Mouse (Mus musculus) heart, postnatal 0 days (tissue): ENCODE data around the gene Fscb. TPM values are rescaled to one million over a fixed set of nuclear protein-coding genes. Genes with fewer than 3 reads are reported as not detected.

Experiments
- ATAC-seq: fragments of 200-750 bp; cut with Nextera tagmentation; 2 replicates; pipeline ENCODE4 v1.8.0; 2017; ENCODE audit warnings: low read depth, moderate number of reproducible peaks, moderate library complexity; ENCODE audit not compliant: insufficient read depth
- DNase-seq: peaks from one replicate; pipeline ENCODE4 v3.0.0-alpha.2; 2016; ENCODE audit warnings: low spot score
- H3K27ac ChIP-seq: fragments of 300-500 bp; sonication (generic); 2 replicates; pipeline ENCODE4 v1.5.1; 2014; ENCODE audit warnings: low read depth, mild to moderate bottlenecking
- H3K27me3 ChIP-seq: fragments of 300-500 bp; sonication (generic); 2 replicates; pipeline ENCODE4 v1.6.1; 2014; ENCODE audit warnings: low read length, mixed read lengths; ENCODE audit not compliant: control insufficient read depth, insufficient read depth
- H3K36me3 ChIP-seq: fragments of 300-500 bp; sonication (generic); replicated peaks from 2 replicates; pipeline ENCODE4 v1.6.1; 2014; ENCODE audit warnings: low read length, mixed read lengths; ENCODE audit not compliant: control insufficient read depth, insufficient read depth
- H3K4me1 ChIP-seq: fragments of 300-500 bp; sonication (generic); 2 replicates; pipeline ENCODE4 v1.6.1; 2014; ENCODE audit warnings: antibody characterized with exemption; ENCODE audit not compliant: control insufficient read depth, insufficient read depth
- H3K4me2 ChIP-seq: fragments of 300-500 bp; sonication (generic); 2 replicates; pipeline ENCODE4 v1.6.1; 2014; ENCODE audit warnings: low read depth, mild to moderate bottlenecking, low read length, moderate library complexity
- H3K4me3 ChIP-seq: fragments of 300-500 bp; sonication (generic); 2 replicates; pipeline ENCODE4 v1.5.1; 2014; ENCODE audit warnings: low read depth, low read length
- H3K9ac ChIP-seq: fragments of 300-500 bp; sonication (generic); replicated peaks from 2 replicates; pipeline ENCODE4 v1.6.1; 2014; ENCODE audit warnings: low read depth, low read length, mixed read lengths
- H3K9me3 ChIP-seq: fragments of 300-500 bp; sonication (generic); replicated peaks from 2 replicates; pipeline ENCODE4 v1.6.1; 2016; ENCODE audit warnings: low read length; ENCODE audit not compliant: control insufficient read depth
- CTCF ChIP-seq: IDR thresholded peaks from 2 replicates; pipeline ENCODE4 v1.5.1; 2016; ENCODE audit warnings: antibody characterized with exemption, control low read depth, low read depth
- EP300 ChIP-seq: IDR thresholded peaks from 2 replicates; pipeline ENCODE4 v1.6.1; 2016; ENCODE audit warnings: antibody characterized with exemption, low read depth
- WGBS: fragments of 180-500 bp; shearing (Covaris S2); extraction: QIAGEN DNeasy Blood & Tissue Kit; methylation state at CpG from one replicate; pipeline ENCODE4 v1.1.7; 2014; 5-methylcytosine and 5-hydroxymethylcytosine counted together
- polyA plus RNA-seq: library from polyadenylated mRNA; unstranded; fragments of >200 nt; fragmentation: Nextera tagmentation; extraction: Ambion mirVana; gene quantifications from 2 replicates; pipeline ENCODE4 v1.2.1, GENCODE M21; 2015
- total RNA-seq: library from RNA; depleted of rRNA; stranded (reverse); fragments of >200 nt; gene quantifications from 2 replicates; pipeline ENCODE4 v1.2.3, GENCODE M21; 2014; ENCODE audit warnings: low replicate concordance

The Fscb gene
- total and polyA plus RNA-seq, 2 experiments from 2014 or later = not detected

GRCm38 (mm10) chr12:64455228-64455627 is 19.3 kb downstream of the Fscb start:
- no peaks in the 10 kb centered on the region for H3K4me1 ChIP-seq
- H3K4me3 ChIP-seq = no peak overlapping the region
- H3K27me3 ChIP-seq = no peaks in the 10 kb centered on the region
- no peaks in the 10 kb centered on the region for H3K36me3 ChIP-seq
- no peak for TF ChIP-seq EP300
- no peak for TF ChIP-seq CTCF
- H3K4me2 ChIP-seq = no peak overlapping the region
- ATAC-seq (no peak), DNase-seq (no peak)
- no peak overlapping the region for H3K9ac ChIP-seq
- no peak overlapping the region for H3K27ac ChIP-seq
- H3K9me3 ChIP-seq = no peaks in the 10 kb centered on the region

DNA sequence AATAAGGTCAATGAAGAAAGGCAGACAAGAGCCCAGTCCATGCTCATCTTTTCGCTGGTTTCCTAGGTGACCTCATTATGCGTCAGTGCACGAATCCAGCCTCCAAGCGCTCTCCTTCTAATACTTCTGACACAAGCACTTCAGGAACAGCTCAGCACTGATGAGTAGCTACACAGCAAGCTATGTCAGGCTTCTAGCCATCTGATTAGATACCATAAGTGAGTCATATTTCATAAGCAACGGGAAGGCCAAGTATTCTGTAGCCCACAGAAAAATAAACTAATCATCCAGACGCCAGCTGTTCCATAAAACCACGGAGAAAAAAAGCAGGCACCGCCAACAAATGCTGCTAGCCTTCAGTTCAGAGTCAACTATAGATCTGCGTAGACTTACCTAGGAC is 24.6 kb downstream of the Fscb start:
- WGBS = 56% methylated on average over 9 of the region's 9 CpGs
- Histone ChIP-seq H3K27ac (no peak overlapping the region), H3K9ac (no peak overlapping the region), H3K4me1 (no peaks in the 10 kb centered on the region), H3K4me2 (no peak overlapping the region), H3K9me3 (no peaks in the 10 kb centered on the region), H3K4me3 (no peak overlapping the region), H3K36me3 (no peaks in the 10 kb centered on the region), H3K27me3 (no peaks in the 10 kb centered on the region)
- TF ChIP-seq EP300 (no peak), CTCF (no peak)
- DNase-seq (peak; percentile 13), ATAC-seq (no peak)

GRCm38 (mm10) chr12:64436675-64437074 is 37.8 kb downstream of the Fscb start:
- no peaks in the 10 kb centered on the region for H3K36me3 ChIP-seq
- 35% methylated on average over 2 of the region's 2 CpGs for WGBS
- no peak for ATAC-seq
- no peaks in the 10 kb centered on the region for H3K27me3 ChIP-seq
- H3K9me3 ChIP-seq = no peaks in the 10 kb centered on the region
- no peak overlapping the region for H3K4me3 ChIP-seq
- TF ChIP-seq CTCF = peak; percentile 2; the same call in 1 of the 2 replicates
- TF ChIP-seq EP300 = no peak
- H3K4me2 ChIP-seq = no peak overlapping the region
- no peak for DNase-seq
- H3K9ac ChIP-seq = no peak overlapping the region
- H3K27ac ChIP-seq = no peak overlapping the region
- H3K4me1 ChIP-seq = no peaks in the 10 kb centered on the region
